Mouse (Mus musculus) forebrain, embryonic 10.5 days (tissue): ENCODE data around the gene Ccdc115. TPM values are rescaled to one million over a fixed set of nuclear protein-coding genes. Genes with fewer than 3 reads are reported as not detected.

Experiments
- DNase-seq: peaks from one replicate; pipeline ENCODE4 v3.0.0-alpha.2; 2017; ENCODE audit warnings: low spot score; ENCODE audit errors: extremely low spot score
- H3K27ac ChIP-seq: fragments of 300-500 bp; sonication (generic); 2 replicates; pipeline ENCODE4 v1.5.1; 2016; ENCODE audit warnings: mild to moderate bottlenecking
- H3K27me3 ChIP-seq: fragments of 300-500 bp; sonication (generic); 2 replicates; pipeline ENCODE4 v1.6.1; 2016; ENCODE audit warnings: mild to moderate bottlenecking; ENCODE audit not compliant: poor library complexity, severe bottlenecking
- H3K36me3 ChIP-seq: fragments of 300-500 bp; sonication (generic); replicated peaks from 2 replicates; pipeline ENCODE4 v1.6.1; 2016; ENCODE audit warnings: mild to moderate bottlenecking, moderate library complexity
- H3K4me1 ChIP-seq: fragments of 300-500 bp; sonication (generic); 2 replicates; pipeline ENCODE4 v1.6.1; 2016
- H3K4me3 ChIP-seq: fragments of 300-500 bp; sonication (generic); 2 replicates; pipeline ENCODE4 v1.5.1; 2016; ENCODE audit warnings: mild to moderate bottlenecking, moderate library complexity
- H3K9me3 ChIP-seq: fragments of 300-500 bp; sonication (generic); 2 replicates; pipeline ENCODE4 v1.6.1; 2016; ENCODE audit warnings: mild to moderate bottlenecking, moderate library complexity
- WGBS: fragments of 180-500 bp; shearing (Covaris S2); methylation state at CpG from one replicate; pipeline ENCODE4 v1.1.7; 2016; 5-methylcytosine and 5-hydroxymethylcytosine counted together
- microRNA-seq: library from miRNA; unstranded; fragments of <30 nt; microRNA quantifications from one replicate; pipeline ENCODE4, GENCODE M21; 2017
- polyA plus RNA-seq: library from polyadenylated mRNA; unstranded; fragments of >200 nt; fragmentation: Nextera tagmentation; extraction: Ambion mirVana; gene quantifications from 2 replicates; pipeline ENCODE4 v1.2.1, GENCODE M21; 2016

The Ccdc115 gene
- polyA plus RNA-seq, 1 experiment from 2014 or later = 70.3 TPM

GRCm38 (mm10) chr1:34387346-34388327 lies 51.8 kb downstream of the Ccdc115 start:
- WGBS = 71% methylated on average over 12 of the region's 12 CpGs
- Histone ChIP-seq H3K4me3 (no peak overlapping the region), H3K27me3 (no peaks in the 10 kb centered on the region), H3K27ac (no peak overlapping the region), H3K9me3 (no peaks in the 10 kb centered on the region), H3K36me3 (no peaks in the 10 kb centered on the region), H3K4me1 (peaks cover 8% of the 10 kb centered on the region)
- DNase-seq = no peak

Small RNA genes within 50 kb of the gene (microRNA-seq; reads per million reads assigned to microRNA genes)
- gene Mir5103 = 4.8 reads per million, percentile 12 among the genes with 10 or more reads in this experiment

Other genes starting within 250 kb of the Ccdc115 start
- gene Imp4, start 179 bp upstream of the Ccdc115 start, polyA plus RNA-seq = 118 and 119 TPM in 2 replicates
- gene Ptpn18, start 20.1 kb upstream of the Ccdc115 start, polyA plus RNA-seq = 3.4 and 6.0 TPM in 2 replicates
- not detected in 2 replicates for gene Prss39, start 58.7 kb upstream of the Ccdc115 start, polyA plus RNA-seq
- gene Cfc1, start 96.0 kb upstream of the Ccdc115 start, polyA plus RNA-seq = not detected in 2 replicates
- not detected in 2 replicates for gene Prss40, start 121.3 kb upstream of the Ccdc115 start, polyA plus RNA-seq
- 0.48 and 0.71 TPM in 2 replicates for gene Amer3, start 140.0 kb upstream of the Ccdc115 start, polyA plus RNA-seq